Mouse (Mus musculus) stomach, embryonic 14.5 days (tissue): ENCODE measurements around the gene Mcmbp. TPM values are rescaled to one million over a fixed set of nuclear protein-coding genes. Genes with fewer than 3 reads are reported as not detected.

Source experiments
- ATAC-seq: fragments of 200-750 bp; cut with Nextera tagmentation; 2 replicates; pipeline ENCODE4 v1.8.0; 2017; ENCODE audit warnings: low read depth, moderate TSS enrichment; ENCODE audit not compliant: insufficient number of reproducible peaks, insufficient read depth, low FRiP score
- H3K27ac ChIP-seq: fragments of 300-500 bp; sonication (generic); 2 replicates; pipeline ENCODE4 v1.5.1; 2014; ENCODE audit warnings: mild to moderate bottlenecking, low read length, moderate library complexity, mixed read lengths
- H3K27me3 ChIP-seq: fragments of 300-500 bp; sonication (generic); 2 replicates; pipeline ENCODE4 v1.6.1; 2014; ENCODE audit warnings: low read length, control low read depth, mixed read lengths; ENCODE audit not compliant: control insufficient read depth, insufficient read depth
- H3K36me3 ChIP-seq: fragments of 300-500 bp; sonication (generic); 2 replicates; pipeline ENCODE4 v1.6.1; 2014; ENCODE audit warnings: mild to moderate bottlenecking, control low read depth, low read length, moderate library complexity, mixed read lengths; ENCODE audit not compliant: control insufficient read depth, insufficient read depth
- H3K4me1 ChIP-seq: fragments of 300-500 bp; sonication (generic); 2 replicates; pipeline ENCODE4 v1.6.1; 2014; ENCODE audit warnings: low read length, control low read depth, mixed read lengths; ENCODE audit not compliant: control insufficient read depth, insufficient read depth
- H3K4me2 ChIP-seq: fragments of 300-500 bp; sonication (generic); replicated peaks from 2 replicates; pipeline ENCODE4 v1.6.1; 2014; ENCODE audit warnings: low read depth, low read length, control low read depth
- H3K4me3 ChIP-seq: fragments of 300-500 bp; sonication (generic); 2 replicates; pipeline ENCODE4 v1.5.1; 2014; ENCODE audit warnings: low read depth, low read length, control low read depth
- H3K9ac ChIP-seq: fragments of 300-500 bp; sonication (generic); replicated peaks from 2 replicates; pipeline ENCODE4 v1.6.1; 2014; ENCODE audit warnings: low read depth, mild to moderate bottlenecking, control low read depth, low read length, moderate library complexity, mixed read lengths
- H3K9me3 ChIP-seq: fragments of 300-500 bp; sonication (generic); 2 replicates; pipeline ENCODE4 v1.6.1; 2016; ENCODE audit warnings: low read depth, low read length, control low read depth; ENCODE audit not compliant: control insufficient read depth
- WGBS: fragments of 180-500 bp; shearing (Covaris S2); extraction: QIAGEN DNeasy Blood & Tissue Kit; methylation state at CpG from one replicate; pipeline ENCODE4 v1.1.7; 2014; 5-methylcytosine and 5-hydroxymethylcytosine counted together
- polyA plus RNA-seq: library from polyadenylated mRNA; unstranded; fragments of >200 nt; fragmentation: Nextera tagmentation; extraction: Ambion mirVana; gene quantifications from 2 replicates; pipeline ENCODE4 v1.2.1, GENCODE M21; 2014

Mcmbp gene
- polyA plus RNA-seq, 1 experiment from 2014 or later = 77.5 TPM

DNA sequence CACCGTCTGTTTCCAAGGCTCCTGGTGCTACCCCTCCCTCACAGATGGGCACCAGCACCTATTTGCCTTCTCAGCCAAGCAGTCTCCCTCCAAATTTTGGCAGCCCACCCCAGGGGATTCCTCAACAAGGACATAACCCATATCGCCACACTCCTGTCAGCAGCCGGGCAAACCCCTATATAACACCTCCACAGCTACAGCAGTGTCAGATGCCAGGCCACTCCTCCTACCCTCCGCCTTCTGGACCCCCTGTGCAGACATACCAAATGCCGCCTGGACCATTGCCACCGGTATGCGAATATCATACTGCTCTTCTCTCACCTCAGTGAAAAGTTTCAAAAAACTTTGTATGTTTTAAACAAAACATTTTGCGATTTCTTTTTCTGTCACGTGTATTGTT lies 10.0 kb upstream of the Mcmbp start:
- WGBS = 90% methylated on average over 9 of the region's 9 CpGs
- Histone ChIP-seq H3K9ac (no peak overlapping the region), H3K4me2 (no peak overlapping the region), H3K4me1 (peaks cover 11% of the 10 kb centered on the region), H3K4me3 (no peak overlapping the region), H3K36me3 (peaks cover 48% of the 10 kb centered on the region), H3K9me3 (no peaks in the 10 kb centered on the region), H3K27ac (no peak overlapping the region), H3K27me3 (no peaks in the 10 kb centered on the region)
- no peak for ATAC-seq

DNA sequence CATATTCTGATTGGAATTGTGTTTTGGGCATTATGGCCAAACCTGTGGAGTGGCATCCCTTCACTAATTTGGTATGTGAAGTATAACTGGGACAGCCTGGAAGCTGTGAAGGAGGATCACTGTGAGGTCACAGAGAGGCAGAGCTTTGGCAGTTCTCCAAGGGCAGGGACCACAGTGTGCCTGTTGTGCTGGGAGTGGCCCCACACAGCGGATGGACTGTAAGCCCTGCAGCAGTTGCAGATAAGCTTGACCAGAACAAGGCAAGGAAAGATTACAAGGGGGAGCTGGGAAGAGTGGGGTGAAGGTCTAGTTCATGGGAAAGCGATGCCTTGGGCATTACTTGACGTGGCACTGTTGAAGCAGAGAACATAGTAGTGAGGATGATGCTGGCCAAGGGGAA lies 8.5 kb upstream of the Mcmbp start:
- H3K4me1 ChIP-seq = peaks cover 11% of the 10 kb centered on the region
- no peak overlapping the region for H3K4me2 ChIP-seq
- H3K27me3 ChIP-seq = no peaks in the 10 kb centered on the region
- no peak overlapping the region for H3K4me3 ChIP-seq
- peaks cover 33% of the 10 kb centered on the region for H3K36me3 ChIP-seq
- no peak overlapping the region for H3K27ac ChIP-seq
- no peak for ATAC-seq
- 51% methylated on average over 3 of the region's 3 CpGs for WGBS
- no peaks in the 10 kb centered on the region for H3K9me3 ChIP-seq
- H3K9ac ChIP-seq = no peak overlapping the region

DNA sequence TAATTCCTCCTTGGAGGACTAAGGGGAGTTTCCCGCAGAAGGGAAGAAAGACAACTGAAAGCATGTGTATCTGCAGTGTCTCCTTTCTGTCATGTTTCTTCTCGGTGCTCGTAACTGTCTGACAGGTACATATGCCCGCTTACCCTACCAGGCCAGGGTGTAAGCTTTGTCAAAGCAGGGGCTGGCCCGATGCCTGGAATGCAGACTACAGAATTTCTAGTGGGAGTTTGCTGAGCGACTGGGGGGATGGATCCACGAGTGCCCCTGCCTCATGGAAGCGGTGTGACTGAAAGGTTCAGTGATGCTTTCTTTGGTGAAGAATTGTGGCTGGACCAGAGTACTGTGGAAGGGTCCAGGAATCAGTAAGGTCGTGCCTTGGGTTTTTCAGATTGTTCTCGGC lies 5.9 kb upstream of the Mcmbp start:
- Histone ChIP-seq H3K9ac (no peak overlapping the region), H3K4me3 (peak overlapping the region; percentile 82; the same call in 1 of the 2 replicates), H3K4me2 (peak overlapping the region; percentile 61), H3K36me3 (peaks cover 13% of the 10 kb centered on the region), H3K27me3 (no peaks in the 10 kb centered on the region), H3K9me3 (no peaks in the 10 kb centered on the region), H3K27ac (no peak overlapping the region), H3K4me1 (peaks cover 11% of the 10 kb centered on the region)
- 82% methylated on average over 10 of the region's 10 CpGs for WGBS
- no peak for ATAC-seq

DNA sequence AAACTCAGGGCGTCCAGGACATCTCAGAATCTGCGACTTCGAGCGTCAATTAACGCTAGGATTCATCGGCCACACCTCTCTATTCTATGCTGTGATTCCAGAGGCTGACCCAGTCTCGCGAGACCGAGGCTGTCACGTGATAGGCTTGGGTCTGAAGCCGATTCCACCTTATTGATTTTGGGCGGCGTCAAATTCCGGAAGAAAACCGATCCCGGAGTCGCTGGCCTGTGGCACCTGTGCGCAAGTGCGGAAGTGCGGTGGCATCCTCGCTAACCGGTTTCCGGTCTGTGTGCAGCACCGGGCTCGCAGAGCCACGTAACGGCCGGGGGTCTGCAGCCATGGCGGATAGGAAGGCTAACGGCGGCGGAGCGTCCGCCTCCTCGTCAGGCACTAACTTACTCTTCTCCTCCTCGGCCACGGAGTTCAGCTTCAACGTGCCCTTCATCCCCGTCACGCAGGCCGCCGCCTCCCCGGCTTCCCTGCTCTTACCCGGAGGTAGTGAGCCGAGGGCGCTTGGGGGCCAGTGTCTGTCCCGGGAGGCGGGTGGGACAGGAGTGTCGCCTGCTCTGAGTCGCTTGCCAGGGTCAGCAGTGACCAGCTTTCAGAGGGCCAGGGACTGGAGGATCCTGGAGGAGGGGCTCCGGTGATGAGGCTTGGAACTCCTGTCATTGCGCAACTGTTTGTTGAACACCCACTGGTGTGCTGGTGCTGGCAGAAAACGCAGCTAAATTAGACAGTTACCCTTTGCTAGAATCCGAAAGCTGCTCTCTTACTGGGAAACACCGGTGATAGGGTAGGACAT lies 4.6 kb upstream of the Mcmbp start, which contains the start of gene Sec23ip:
TSS of gene Sec23ip (plus strand) at position 260 of the 802 bp plus-strand sequence.
- under 1% methylated on average over 55 of the region's 55 CpGs for WGBS
- Histone ChIP-seq H3K9ac (peak within 1 kb of the TSS; percentile 88), H3K36me3 (peaks cover under 1% of the 10 kb centered on the region; the same call in 1 of the 2 replicates), H3K9me3 (no peaks in the 10 kb centered on the region), H3K27me3 (no peaks in the 10 kb centered on the region), H3K4me1 (peaks cover 15% of the 10 kb centered on the region), H3K4me3 (peak within 1 kb of the TSS; percentile 82), H3K27ac (no peak within 1 kb of the TSS), H3K4me2 (peak within 1 kb of the TSS; percentile 61)
- peak; percentile 88 for ATAC-seq

DNA sequence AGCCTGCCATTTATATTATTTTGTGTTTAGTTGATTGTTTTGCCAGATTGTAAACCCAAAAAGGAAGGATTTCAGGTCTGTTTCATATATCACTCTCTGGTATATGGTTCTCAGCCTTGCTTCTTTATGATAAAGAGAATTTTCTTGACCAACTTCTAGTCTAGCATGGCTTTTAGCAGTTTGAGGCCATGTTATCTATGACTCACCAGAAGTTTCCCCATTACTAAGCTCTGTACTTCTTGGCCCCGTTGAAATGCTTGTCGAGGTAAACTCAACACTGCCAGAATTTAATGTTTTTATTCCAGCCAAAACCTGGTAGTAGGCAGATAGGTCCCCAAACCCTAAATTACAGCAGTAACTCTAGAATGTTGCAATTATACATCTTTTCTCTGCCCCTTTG lies 3.6 kb upstream of the Mcmbp start:
- Histone ChIP-seq H3K27me3 (no peaks in the 10 kb centered on the region), H3K9me3 (no peaks in the 10 kb centered on the region), H3K4me1 (peaks cover 17% of the 10 kb centered on the region), H3K4me3 (peak overlapping the region; percentile 82), H3K27ac (no peak overlapping the region), H3K36me3 (no peaks in the 10 kb centered on the region; the same call in 1 of the 2 replicates), H3K4me2 (peak overlapping the region; percentile 47), H3K9ac (no peak overlapping the region)
- ATAC-seq = no peak
- WGBS = 50% methylated on average over 2 of the region's 2 CpGs

DNA sequence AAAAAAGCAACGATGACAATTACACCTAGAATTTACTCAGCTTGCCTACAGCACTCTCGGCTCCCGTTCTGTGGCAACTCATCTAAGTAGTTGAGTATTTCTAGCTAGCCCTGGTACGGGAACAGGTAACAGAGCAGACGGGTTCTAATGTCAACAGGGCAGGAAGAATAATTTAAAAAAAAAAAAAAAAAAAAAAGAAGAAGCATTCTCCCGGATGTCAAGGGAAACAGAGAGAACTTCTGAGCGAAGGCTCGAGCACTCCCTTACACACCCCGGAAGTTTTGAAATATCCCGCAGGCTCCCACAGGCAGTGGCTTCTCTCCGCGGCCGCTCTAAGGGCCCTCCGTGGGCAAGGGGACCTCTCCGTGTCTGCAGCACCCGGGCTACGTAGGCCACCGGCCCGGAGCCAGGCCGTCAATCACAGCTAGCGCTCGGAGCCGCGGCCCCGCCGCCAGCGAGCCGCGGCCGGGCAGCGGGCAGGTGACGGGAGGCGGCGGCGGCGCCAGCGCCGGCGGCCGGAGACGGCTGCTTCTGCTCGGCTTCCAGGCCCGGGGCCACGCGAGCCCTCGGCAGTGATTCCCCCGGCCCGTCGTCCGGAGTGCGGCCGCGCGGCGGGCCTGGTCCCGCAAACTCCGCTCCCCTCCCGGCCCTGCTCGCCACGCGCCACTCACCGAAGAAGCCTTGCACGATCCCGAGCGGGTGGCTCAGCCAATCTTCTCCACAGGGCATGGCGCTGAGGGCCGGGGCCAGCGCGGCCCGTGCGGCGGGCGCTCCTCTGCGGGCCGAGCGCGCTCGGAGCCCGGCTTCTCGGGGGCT lies 625 bp downstream of the Mcmbp start:
- peak; percentile 25; the same call in 1 of the 2 replicates for ATAC-seq
- Histone ChIP-seq H3K9ac (peak overlapping the region; percentile 97), H3K9me3 (no peaks in the 10 kb centered on the region; the same call in 1 of the 2 replicates), H3K4me2 (peak overlapping the region; percentile 89), H3K4me1 (peaks cover 18% of the 10 kb centered on the region; the same call in 1 of the 2 replicates), H3K27ac (peak overlapping the region; percentile 88), H3K36me3 (no peaks in the 10 kb centered on the region), H3K27me3 (no peaks in the 10 kb centered on the region), H3K4me3 (peak overlapping the region; percentile 98)
- WGBS = under 1% methylated on average over 76 of the region's 80 CpGs

GRCm38 (mm10) chr7:128739116-128739461 lies 1.2 kb downstream of the Mcmbp start:
- Histone ChIP-seq H3K4me1 (peaks cover 18% of the 10 kb centered on the region; the same call in 1 of the 2 replicates), H3K9ac (peak overlapping the region; percentile 97), H3K27me3 (no peaks in the 10 kb centered on the region), H3K4me2 (peak overlapping the region; percentile 89), H3K36me3 (no peaks in the 10 kb centered on the region), H3K4me3 (peak overlapping the region; percentile 98), H3K9me3 (no peaks in the 10 kb centered on the region; the same call in 1 of the 2 replicates), H3K27ac (no peak overlapping the region)
- WGBS = 1% methylated on average over 15 of the region's 15 CpGs
- no peak for ATAC-seq

DNA sequence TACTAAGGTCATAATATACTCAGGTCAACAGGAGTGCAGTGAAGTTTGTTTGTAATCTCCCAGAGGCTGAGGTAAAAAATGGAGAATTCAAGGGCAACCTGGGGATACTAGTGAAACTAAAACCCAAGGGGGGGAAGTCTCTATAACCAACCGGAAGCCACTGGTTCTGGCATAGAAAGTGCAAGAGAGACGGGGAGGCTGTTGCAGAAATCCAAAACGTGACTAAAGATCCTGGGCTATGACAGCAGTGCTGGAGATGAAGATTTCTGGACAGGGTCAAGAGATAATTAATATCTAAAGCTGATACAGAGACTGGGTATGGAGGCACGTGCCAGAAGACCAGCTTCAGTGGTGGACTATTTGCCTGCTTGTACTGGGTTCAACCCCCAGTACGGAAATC lies 2.3 kb downstream of the Mcmbp start:
- Histone ChIP-seq H3K4me2 (peak overlapping the region; percentile 89), H3K4me3 (peak overlapping the region; percentile 98), H3K9ac (no peak overlapping the region), H3K36me3 (no peaks in the 10 kb centered on the region), H3K27ac (no peak overlapping the region), H3K4me1 (peaks cover 18% of the 10 kb centered on the region; the same call in 1 of the 2 replicates), H3K9me3 (no peaks in the 10 kb centered on the region; the same call in 1 of the 2 replicates), H3K27me3 (no peaks in the 10 kb centered on the region)
- WGBS = 57% methylated on average over 5 of the region's 5 CpGs
- no peak for ATAC-seq
